ENCODE assay signal across 11 mouse cellular contexts in the genomic region with DNA sequence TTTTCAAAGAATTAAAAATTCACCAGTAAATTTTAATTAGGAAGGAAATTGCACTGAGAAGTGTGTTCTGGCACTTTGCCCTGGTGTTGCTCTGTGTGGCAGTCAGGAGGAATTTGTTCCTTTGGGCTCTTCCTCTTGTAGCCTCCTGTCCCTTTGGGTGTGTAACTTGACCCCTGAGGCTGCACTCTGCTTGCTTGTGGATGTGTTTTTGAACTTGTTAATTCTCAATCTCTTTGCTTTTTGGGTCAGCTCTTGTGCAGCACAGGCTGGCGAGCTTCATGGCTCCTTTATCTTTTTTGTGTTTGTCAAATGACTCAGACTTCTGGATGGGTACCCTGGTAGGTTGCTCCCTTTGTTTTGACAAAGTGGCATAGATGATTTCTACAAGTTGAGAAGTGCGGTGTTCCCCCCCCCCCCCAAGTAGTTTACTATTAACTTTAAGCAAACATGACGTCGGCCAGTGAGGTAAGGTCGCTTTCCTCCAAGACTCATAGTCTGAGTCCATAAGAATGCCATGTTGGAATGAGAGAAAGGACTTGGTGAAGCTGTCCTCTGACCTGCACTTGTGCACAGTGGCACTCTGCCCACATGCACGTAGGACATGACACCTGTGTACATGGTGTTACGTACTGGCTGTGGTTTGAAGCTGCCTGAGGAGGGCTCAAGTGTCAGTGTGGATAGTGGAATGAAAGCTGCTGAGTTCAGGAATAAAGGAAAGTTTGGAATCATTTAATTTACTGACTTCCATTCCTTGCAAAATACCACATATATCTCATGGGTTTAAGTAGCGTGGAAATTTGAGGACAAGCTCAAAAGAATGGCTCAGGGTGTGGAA. TPM values are rescaled to one million over a fixed set of nuclear protein-coding genes. Genes with fewer than 3 reads are reported as not detected.
DNase-seq lines count a peak whose midpoint lies in the region; ATAC-seq and TF ChIP-seq lines count a peak whose summit lies in the region.
"Had no signal": no experiment of that assay in that cellular context is flagged by ENCODE, and none has a peak within 500 bp of the region (broad histone marks: within the 10 kb centered on the region; RNA-seq: fewer than 3 reads in every experiment).

No protein-coding gene starts in this region.

- H3K27me3 ChIP-seq in cerebellum, adult 2 months (ENCODE audit: control insufficient read depth, insufficient read depth, low read length): no peaks in the 10 kb centered on the region
- H3K27me3 ChIP-seq in liver, embryonic 16.5 days (ENCODE audit: control insufficient read depth, insufficient read depth, low read depth, low read length): no peaks in the 10 kb centered on the region
- H3K27me3 ChIP-seq in midbrain, embryonic 15.5 days (replicated peaks): no peaks in the 10 kb centered on the region
- no peaks in the 10 kb centered on the region for H3K27me3 ChIP-seq in midbrain, embryonic 10.5 days (ENCODE audit: low read depth, poor library complexity, severe bottlenecking)
- H3K27me3 ChIP-seq: limb, embryonic 13.5 days had no signal

- no peaks in the 10 kb centered on the region for H3K36me3 ChIP-seq in liver, embryonic 16.5 days (ENCODE audit: control insufficient read depth, insufficient read depth)
- no peaks in the 10 kb centered on the region for H3K36me3 ChIP-seq in midbrain, embryonic 15.5 days (replicated peaks)
- H3K36me3 ChIP-seq in midbrain, embryonic 10.5 days: peaks cover 31% of the 10 kb centered on the region
- H3K36me3 ChIP-seq: limb, embryonic 13.5 days had no signal

- no peak overlapping the region for H3K9ac ChIP-seq in liver, embryonic 16.5 days (ENCODE audit: low read depth, low read length)
- no peak overlapping the region for H3K9ac ChIP-seq in midbrain, embryonic 15.5 days
- H3K9ac ChIP-seq: limb, embryonic 13.5 days had no signal

- H3K4me1 ChIP-seq in cerebellum, adult 2 months (ENCODE audit: control insufficient read depth, insufficient read depth, low read length): peaks cover 15% of the 10 kb centered on the region
- peaks cover 26% of the 10 kb centered on the region for H3K4me1 ChIP-seq in liver, embryonic 16.5 days (ENCODE audit: control insufficient read depth, low read depth, low read length)
- H3K4me1 ChIP-seq in midbrain, embryonic 15.5 days: peaks cover 5% of the 10 kb centered on the region; the same call in 1 of the 2 replicates
- H3K4me1 ChIP-seq in midbrain, embryonic 10.5 days: no peaks in the 10 kb centered on the region

- WGBS in cerebellum, adult 2 months: 65% methylated on average over 8 of the region's 8 CpGs
- 57% methylated on average over 8 of the region's 8 CpGs for WGBS in liver, embryonic 16.5 days (ENCODE audit: insufficient replicate concordance)
- WGBS in midbrain, embryonic 15.5 days: 84% methylated on average over 8 of the region's 8 CpGs
- WGBS in midbrain, embryonic 10.5 days: 93% methylated on average over 8 of the region's 8 CpGs

- peak; percentile 71 for ATAC-seq in liver, embryonic 16.5 days (ENCODE audit: low read depth)
- no peak for ATAC-seq in CD4-positive, CD25-positive, alpha-beta regulatory T cell, adult 4 months
- ATAC-seq in midbrain, embryonic 15.5 days (replicated peaks): no peak; the same call in 1 of the 2 replicates

- intact Hi-C loops in heart, postnatal 10 days (cut with DNase I): no loop called here

- H3K4me2 ChIP-seq in liver, embryonic 16.5 days (ENCODE audit: low read depth, low read length): peak overlapping the region; percentile 4; the same call in 1 of the 2 replicates
- no peak overlapping the region for H3K4me2 ChIP-seq in midbrain, embryonic 15.5 days
- H3K4me2 ChIP-seq: limb, embryonic 13.5 days had no signal

- no peak for TF ChIP-seq CTCF in cerebellum, adult 2 months (IDR thresholded peaks at IDR 0.05; ENCODE audit: borderline replicate concordance, insufficient read depth, low read depth, low read length)

- peak; percentile 24 to 37 for DNase-seq in cerebellum, adult 2 months
- no peak for DNase-seq in cerebellum, postnatal 4 days (ENCODE audit: low spot score in 2 of 2)
- peak; percentile 24 for DNase-seq in MN1 (ENCODE audit: low spot score)
- DNase-seq in heart, postnatal 10 days: peak; percentile 29 to 45
- DNase-seq in midbrain, embryonic 10.5 days (ENCODE audit: low spot score): no peak
- DNase-seq: cerebellum, adult 11-12 months; spleen, adult 18-20 months had no signal

- no peak overlapping the region for H3K4me3 ChIP-seq in cerebellum, adult 2 months (replicated peaks; ENCODE audit: insufficient read depth, low read depth, low read length)
- no peak overlapping the region for H3K4me3 ChIP-seq in liver, embryonic 16.5 days (ENCODE audit: low read depth, low read length)
- no peak overlapping the region for H3K4me3 ChIP-seq in midbrain, embryonic 15.5 days
- no peak overlapping the region for H3K4me3 ChIP-seq in midbrain, embryonic 10.5 days
- H3K4me3 ChIP-seq: limb, embryonic 13.5 days had no signal

- no peaks in the 10 kb centered on the region for H3K9me3 ChIP-seq in liver, embryonic 16.5 days (replicated peaks; ENCODE audit: control insufficient read depth, low read length)
- H3K9me3 ChIP-seq in midbrain, embryonic 15.5 days: no peaks in the 10 kb centered on the region
- no peaks in the 10 kb centered on the region for H3K9me3 ChIP-seq in midbrain, embryonic 10.5 days (replicated peaks)
- H3K9me3 ChIP-seq: limb, embryonic 13.5 days had no signal

- no peak for TF ChIP-seq POLR2A in cerebellum, adult 2 months (IDR thresholded peaks at IDR 0.05; ENCODE audit: borderline replicate concordance, insufficient read depth, low read length)

- H3K27ac ChIP-seq in cerebellum, adult 2 months (ENCODE audit: insufficient read depth, low read length): no peak overlapping the region; the same call in 1 of the 2 replicates
- H3K27ac ChIP-seq in liver, embryonic 16.5 days (ENCODE audit: low read length): peak overlapping the region; percentile 71
- H3K27ac ChIP-seq in midbrain, embryonic 15.5 days: no peak overlapping the region
- no peak overlapping the region for H3K27ac ChIP-seq in midbrain, embryonic 10.5 days (replicated peaks)

RNA-seq across cellular contexts. Expression of gene Tbl1xr1, which starts 14.2 kb away (rescaled TPM):
- 40.0 and 43.6 TPM in 2 replicates for polyA plus RNA-seq in cerebellum, adult 2 months (2012; rRNA removed)
- total RNA-seq in heart, postnatal 10 days (2021): 10 to 100 TPM; 69.2 to 71.8 TPM
- 5.6 and 6.9 TPM in 2 replicates for polyA plus RNA-seq in liver, embryonic 16.5 days (2015; fragmentation: Nextera tagmentation; extraction: Ambion mirVana)
- polyA plus RNA-seq in CD4-positive, CD25-positive, alpha-beta regulatory T cell, adult 4 months (2017; shearing (Covaris generic)): 10 to 100 TPM; 21.6 to 25.6 TPM
- polyA plus RNA-seq in midbrain, embryonic 15.5 days (2015; fragmentation: Nextera tagmentation; extraction: Ambion mirVana): 16.1 and 16.2 TPM in 2 replicates
- 20.7 and 22.4 TPM in 2 replicates for polyA plus RNA-seq in midbrain, embryonic 10.5 days (2016; fragmentation: Nextera tagmentation; extraction: Ambion mirVana)

Comparison
In these comparisons a context has a peak if more than half of its experiments do, and no peak if none do; other contexts are left out.
1. DNase-seq: peak in cerebellum, adult 2 months (2 of 2), MN1 (single experiment) and heart, postnatal 10 days (2 of 2); none in cerebellum, postnatal 4 days (0 of 2) and midbrain, embryonic 10.5 days (single experiment).